Mouse (Mus musculus) urinary bladder, postnatal 10 days (tissue): ENCODE results near the gene Ror1.

ENCODE experiments used
- DNase-seq: peaks from one replicate; pipeline ENCODE4 v3.0.0; 2022; ENCODE audit warnings: low spot score

Gene Ror1

GRCm38 (mm10) chr4:100315066-100315465 is 219.5 kb downstream of the Ror1 start:
- no peak for DNase-seq

- no peak for DNase-seq
Observed at GRCm38 (mm10) chr4:100321758-100322157, 226.2 kb downstream of the Ror1 start.

- DNase-seq, result no peak
Observed at GRCm38 (mm10) chr4:100324719-100325515, 229.3 kb downstream of the Ror1 start.

- no peak for DNase-seq
Observed at GRCm38 (mm10) chr4:100328361-100328970, 232.9 kb downstream of the Ror1 start.

GRCm38 (mm10) chr4:100335168-100335567 is 239.6 kb downstream of the Ror1 start:
- DNase-seq, result no peak

- DNase-seq, result no peak
Observed at GRCm38 (mm10) chr4:100347791-100348190, 252.2 kb downstream of the Ror1 start.

- no peak for DNase-seq
Observed at GRCm38 (mm10) chr4:100350106-100350795, 254.7 kb downstream of the Ror1 start.

GRCm38 (mm10) chr4:100351797-100352290 is 256.3 kb downstream of the Ror1 start:
- DNase-seq, result no peak

GRCm38 (mm10) chr4:100355566-100355965 is 260.0 kb downstream of the Ror1 start:
- no peak for DNase-seq

- no peak for DNase-seq
Observed at GRCm38 (mm10) chr4:100357881-100358589, 262.4 kb downstream of the Ror1 start.

GRCm38 (mm10) chr4:100363666-100364065 is 268.1 kb downstream of the Ror1 start:
- DNase-seq, result no peak

GRCm38 (mm10) chr4:100368691-100369090 is 273.1 kb downstream of the Ror1 start:
- no peak for DNase-seq

- DNase-seq, result no peak
Observed at GRCm38 (mm10) chr4:100369541-100370174, 274.1 kb downstream of the Ror1 start.

- DNase-seq, result no peak
Observed at GRCm38 (mm10) chr4:100372806-100373205, 277.2 kb downstream of the Ror1 start.

- no peak for DNase-seq
Observed at GRCm38 (mm10) chr4:100373780-100374179, 278.2 kb downstream of the Ror1 start.

GRCm38 (mm10) chr4:100375286-100375685 is 279.7 kb downstream of the Ror1 start:
- DNase-seq, result no peak

- DNase-seq, result no peak
Observed at GRCm38 (mm10) chr4:100376163-100376562, 280.6 kb downstream of the Ror1 start.

- DNase-seq, result no peak
Observed at GRCm38 (mm10) chr4:100377231-100377630, 281.6 kb downstream of the Ror1 start.

GRCm38 (mm10) chr4:100377996-100378395 is 282.4 kb downstream of the Ror1 start:
- DNase-seq, result no peak

- DNase-seq, result no peak
Observed at GRCm38 (mm10) chr4:100381760-100382159, 286.2 kb downstream of the Ror1 start.

- DNase-seq, result no peak
Observed at GRCm38 (mm10) chr4:100386272-100386988, 290.8 kb downstream of the Ror1 start.
